Mouse (Mus musculus) naive thymus-derived CD4-positive, alpha-beta T cell, adult 2 months (primary cell): ENCODE results near the gene Pkig.

Experiments used
- DNase-seq: peaks from one replicate; pipeline ENCODE4 v3.0.0-alpha.2; 2011; ENCODE audit warnings: low read depth

Pkig gene

GRCm38 (mm10) chr2:163710606-163711159 lies 52.5 kb downstream of the Pkig start:
- DNase-seq: no peak

- no peak for DNase-seq
These were observed 53.2 kb downstream of the Pkig start for GRCm38 (mm10) chr2:163711368-163711868.

GRCm38 (mm10) chr2:163712473-163712872 lies 54.3 kb downstream of the Pkig start:
- no peak for DNase-seq

GRCm38 (mm10) chr2:163712874-163713273 lies 54.7 kb downstream of the Pkig start:
- no peak for DNase-seq

GRCm38 (mm10) chr2:163713340-163713739 lies 55.2 kb downstream of the Pkig start:
- DNase-seq: no peak

GRCm38 (mm10) chr2:163716448-163716847 lies 58.3 kb downstream of the Pkig start:
- DNase-seq: no peak

- no peak for DNase-seq
These were observed 58.7 kb downstream of the Pkig start for GRCm38 (mm10) chr2:163716853-163717252.

GRCm38 (mm10) chr2:163718526-163718925 lies 60.3 kb downstream of the Pkig start:
- DNase-seq: no peak

- peak; percentile 91 for DNase-seq
These were observed 60.9 kb downstream of the Pkig start for GRCm38 (mm10) chr2:163718951-163719603.

GRCm38 (mm10) chr2:163719616-163720015 lies 61.4 kb downstream of the Pkig start:
- no peak for DNase-seq

- DNase-seq: no peak
These were observed 64.4 kb downstream of the Pkig start for GRCm38 (mm10) chr2:163722550-163722949.

- DNase-seq: no peak
These were observed 68.7 kb downstream of the Pkig start for GRCm38 (mm10) chr2:163726766-163727393.

- DNase-seq: no peak
These were observed 70.1 kb downstream of the Pkig start for GRCm38 (mm10) chr2:163728300-163728699.

- DNase-seq: no peak
These were observed 73.8 kb downstream of the Pkig start for GRCm38 (mm10) chr2:163732021-163732420.

GRCm38 (mm10) chr2:163735163-163735562 lies 77.0 kb downstream of the Pkig start:
- DNase-seq: no peak

- DNase-seq: no peak
These were observed 77.8 kb downstream of the Pkig start for GRCm38 (mm10) chr2:163735980-163736379.

- DNase-seq: no peak
These were observed 84.5 kb downstream of the Pkig start for GRCm38 (mm10) chr2:163742656-163743055.

GRCm38 (mm10) chr2:163743357-163743756 lies 85.2 kb downstream of the Pkig start:
- no peak for DNase-seq

- DNase-seq: peak; percentile 42
These were observed 86.8 kb downstream of the Pkig start for GRCm38 (mm10) chr2:163744801-163745570.

- DNase-seq: peak; percentile 66
These were observed 91.7 kb downstream of the Pkig start, which contains the start of gene Ada for GRCm38 (mm10) chr2:163749647-163750611. TSS of gene Ada (minus strand) at chr2:163750239.

- DNase-seq: no peak
These were observed 96.0 kb downstream of the Pkig start for GRCm38 (mm10) chr2:163754228-163754627.
